Mouse (Mus musculus) liver, embryonic 14.5 days (tissue): ENCODE measurements around the gene Crybb3. TPM values are rescaled to one million over a fixed set of nuclear protein-coding genes. Genes with fewer than 3 reads are reported as not detected.
A peak's percentile ranks its signal among the peaks of the same experiment; 100 is the strongest.

Experiments used
- ATAC-seq: fragments of 200-750 bp; cut with Nextera tagmentation; 2 replicates; pipeline ENCODE4 v1.8.0; 2017; ENCODE audit warnings: moderate number of reproducible peaks, mild to moderate bottlenecking, moderate library complexity; ENCODE audit not compliant: insufficient read depth
- DNase-seq, 3 experiments: peaks; one replicate each; pipeline ENCODE4 v3.0.0-alpha.2; 2012 to 2013; ENCODE audit warnings: low read depth in 3 of 3, low spot score in 3 of 3
- H3K27ac ChIP-seq: fragments of 300-500 bp; sonication (generic); 2 replicates; pipeline ENCODE4 v1.5.1; 2014; ENCODE audit warnings: moderate library complexity, mild to moderate bottlenecking, control low read depth, inconsistent platforms
- H3K27me3 ChIP-seq: fragments of 300-500 bp; sonication (generic); 2 replicates; pipeline ENCODE4 v1.6.1; 2014; ENCODE audit warnings: mild to moderate bottlenecking, low read length, moderate library complexity; ENCODE audit not compliant: control insufficient read depth, insufficient read depth
- H3K36me3 ChIP-seq: fragments of 300-500 bp; sonication (generic); replicated peaks from 2 replicates; pipeline ENCODE4 v1.6.1; 2014; ENCODE audit warnings: low read depth; ENCODE audit not compliant: control insufficient read depth, insufficient read depth
- H3K4me1 ChIP-seq, 2 experiments: fragments of 200-500 bp in 1 of 2; fragments of 300-500 bp in 1 of 2; sonication (generic) in 1 of 2; replicated peaks; 2 replicates each; pipeline ENCODE4 v1.6.1; 2012 to 2014; ENCODE audit warnings: antibody characterized with exemption in 1 of 2, inconsistent platforms in 1 of 2, low read length in 1 of 2; ENCODE audit not compliant: control insufficient read depth in 2 of 2, insufficient read depth in 2 of 2
- H3K4me2 ChIP-seq: fragments of 300-500 bp; sonication (generic); 2 replicates; pipeline ENCODE4 v1.6.1; 2014; ENCODE audit warnings: low read depth, mild to moderate bottlenecking, control low read depth, moderate library complexity
- H3K4me3 ChIP-seq, 2 experiments: fragments of 200-500 bp in 1 of 2; fragments of 300-500 bp in 1 of 2; sonication (generic) in 1 of 2; 2 replicates each; pipeline ENCODE4 v1.5.1; 2012 to 2014; ENCODE audit warnings: low read depth in 2 of 2, low read length in 2 of 2, mild to moderate bottlenecking in 2 of 2, control low read depth in 1 of 2, inconsistent platforms in 1 of 2, moderate library complexity in 1 of 2; ENCODE audit not compliant: insufficient read depth in 1 of 2
- H3K9ac ChIP-seq: fragments of 300-500 bp; sonication (generic); replicated peaks from 2 replicates; pipeline ENCODE4 v1.6.1; 2014; ENCODE audit warnings: mild to moderate bottlenecking, control low read depth, moderate library complexity
- H3K9me3 ChIP-seq: fragments of 300-500 bp; sonication (generic); 2 replicates; pipeline ENCODE4 v1.6.1; 2016; ENCODE audit warnings: low read length, mixed read lengths; ENCODE audit not compliant: control insufficient read depth
- CTCF ChIP-seq: IDR thresholded peaks from 2 replicates; pipeline ENCODE4 v1.5.1; 2016; ENCODE audit warnings: antibody characterized with exemption, low read depth, control low read depth
- EP300 ChIP-seq: IDR thresholded peaks from 2 replicates; pipeline ENCODE4 v1.6.1; 2016; ENCODE audit warnings: antibody characterized with exemption, low read depth
- WGBS: fragments of 180-500 bp; shearing (Covaris S2); extraction: QIAGEN DNeasy Blood & Tissue Kit; methylation state at CpG from one replicate; pipeline ENCODE4 v1.1.7; 2014; ENCODE audit not compliant: insufficient replicate concordance; 5-methylcytosine and 5-hydroxymethylcytosine counted together
- polyA plus RNA-seq, 2 experiments: library from polyadenylated mRNA; depleted of rRNA in 1 of 2; stranded (reverse) in 1 of 2; unstranded in 1 of 2; fragments of >200 nt; fragmentation: Nextera tagmentation in 1 of 2; extraction: Ambion mirVana in 1 of 2; gene quantifications; 2 replicates each; pipeline versions ENCODE4 v1.2.1 to v1.2.3; 2012 to 2014

Gene Crybb3
- polyA plus RNA-seq, 2 experiments: 0.06 TPM; not detected in 1

DNA sequence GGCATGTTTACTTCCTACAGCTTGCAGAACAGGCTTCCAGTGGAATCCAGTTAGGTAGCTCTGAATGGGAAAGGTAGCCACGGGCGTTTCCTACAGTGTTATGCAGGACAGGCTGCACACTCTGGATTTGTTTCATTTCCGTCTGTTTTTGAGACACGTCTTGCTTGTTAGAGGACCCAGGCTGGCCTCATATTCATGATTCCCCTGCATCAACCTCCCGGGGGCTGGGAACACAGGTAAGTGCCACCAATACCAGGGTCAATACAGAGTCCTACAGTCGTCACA is 40.1 kb upstream of the Crybb3 start:
- Histone ChIP-seq H3K27ac (no peak overlapping the region), H3K4me3 (no peak overlapping the region), H3K27me3 (no peaks in the 10 kb centered on the region), H3K4me1 (peaks cover 5 to 42% of the 10 kb centered on the region in 2 experiments), H3K9ac (no peak overlapping the region), H3K36me3 (no peaks in the 10 kb centered on the region), H3K9me3 (no peaks in the 10 kb centered on the region), H3K4me2 (no peak overlapping the region)
- TF ChIP-seq EP300: no peak
- no peak for TF ChIP-seq CTCF
- DNase-seq: no peak
- ATAC-seq: no peak
- 60% methylated on average over 6 of the region's 6 CpGs for WGBS

DNA sequence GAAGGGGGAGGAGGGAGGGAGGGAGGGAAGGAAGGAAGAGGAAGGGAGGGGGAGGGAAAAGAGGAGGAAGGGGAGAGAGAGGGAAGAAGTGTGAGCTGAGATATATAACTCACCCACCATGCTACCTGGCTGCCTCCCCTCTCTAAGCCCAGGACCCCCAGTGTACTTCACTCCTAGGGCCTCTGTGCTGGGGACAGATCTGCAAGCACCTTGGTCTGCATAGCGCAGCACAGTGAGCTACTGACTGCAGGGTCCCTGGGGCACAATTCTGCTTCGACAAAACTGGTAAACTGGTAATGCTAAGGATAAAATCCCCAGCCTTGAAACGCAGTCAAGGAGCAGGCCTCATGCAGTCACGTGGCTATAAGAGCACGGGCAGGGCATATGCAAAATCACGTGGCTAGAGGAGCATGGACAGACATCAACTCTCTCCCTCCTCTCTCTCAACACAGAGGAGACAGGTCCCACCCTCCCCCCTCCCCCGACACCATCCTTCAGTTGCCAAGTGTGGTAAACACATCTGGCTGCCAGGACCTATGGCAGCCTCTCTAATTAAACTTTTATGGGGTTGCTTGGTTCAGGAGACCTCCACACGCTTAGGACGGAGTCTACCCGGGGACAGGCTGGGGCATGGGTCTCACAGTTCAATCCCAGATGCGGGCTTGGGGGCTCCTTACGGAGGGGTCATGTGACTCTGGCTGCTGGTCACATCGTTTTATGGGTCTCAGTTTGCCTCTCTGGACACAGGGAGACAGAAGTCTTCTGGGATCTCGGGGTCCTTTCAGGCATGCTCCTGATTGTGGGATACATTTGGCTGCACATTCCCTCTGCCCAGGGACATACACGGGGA is 39.6 kb upstream of the Crybb3 start:
- Histone ChIP-seq H3K4me1 (peaks cover 5 to 42% of the 10 kb centered on the region in 2 experiments), H3K9me3 (no peaks in the 10 kb centered on the region), H3K4me3 (no peak overlapping the region), H3K27me3 (no peaks in the 10 kb centered on the region), H3K36me3 (no peaks in the 10 kb centered on the region), H3K9ac (no peak overlapping the region), H3K4me2 (no peak overlapping the region), H3K27ac (no peak overlapping the region)
- 36% methylated on average over 15 of the region's 15 CpGs for WGBS
- no peak for ATAC-seq
- TF ChIP-seq CTCF (no peak), EP300 (no peak)
- no peak for DNase-seq

DNA sequence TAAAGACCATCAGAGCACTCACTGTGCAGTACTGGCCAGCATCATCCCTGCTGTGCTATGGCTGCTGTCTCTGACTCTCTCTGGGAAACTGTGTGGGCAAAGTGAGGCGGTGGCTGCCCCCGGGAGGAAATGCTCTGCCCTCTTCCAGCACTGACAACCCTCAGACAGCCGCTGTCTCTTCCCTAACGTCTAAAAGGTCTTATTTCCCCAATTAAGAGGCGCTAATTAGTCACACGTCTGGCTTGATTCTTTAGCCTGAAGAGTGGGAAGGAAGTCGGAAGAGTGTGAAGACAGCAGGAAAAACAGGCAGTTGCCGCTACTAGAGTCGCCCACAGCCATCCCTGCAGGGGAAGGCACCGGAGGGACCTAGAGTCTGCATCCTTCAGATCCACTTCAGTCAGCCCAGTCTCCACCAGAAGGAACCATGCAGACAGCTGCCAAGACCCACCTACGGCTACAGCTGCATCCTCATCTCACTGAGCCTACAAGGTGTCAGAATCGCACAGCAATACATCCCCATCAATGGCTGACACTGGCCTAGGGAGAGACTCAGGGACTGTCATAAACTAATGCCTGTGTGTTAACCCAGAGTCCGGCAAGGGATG is 38.6 kb upstream of the Crybb3 start:
- no peaks in the 10 kb centered on the region for H3K27me3 ChIP-seq
- no peak for ATAC-seq
- peak overlapping the region; percentile 34 to 37 for H3K4me3 ChIP-seq
- DNase-seq: no peak
- H3K4me2 ChIP-seq: peak overlapping the region; percentile 60
- H3K9ac ChIP-seq: peak overlapping the region; percentile 7
- TF ChIP-seq CTCF (no peak), EP300 (no peak)
- no peaks in the 10 kb centered on the region for H3K36me3 ChIP-seq
- no peaks in the 10 kb centered on the region for H3K9me3 ChIP-seq
- no peak overlapping the region for H3K27ac ChIP-seq
- peaks cover 5 to 48% of the 10 kb centered on the region in 2 experiments for H3K4me1 ChIP-seq
- WGBS: 11% methylated on average over 13 of the region's 13 CpGs

DNA sequence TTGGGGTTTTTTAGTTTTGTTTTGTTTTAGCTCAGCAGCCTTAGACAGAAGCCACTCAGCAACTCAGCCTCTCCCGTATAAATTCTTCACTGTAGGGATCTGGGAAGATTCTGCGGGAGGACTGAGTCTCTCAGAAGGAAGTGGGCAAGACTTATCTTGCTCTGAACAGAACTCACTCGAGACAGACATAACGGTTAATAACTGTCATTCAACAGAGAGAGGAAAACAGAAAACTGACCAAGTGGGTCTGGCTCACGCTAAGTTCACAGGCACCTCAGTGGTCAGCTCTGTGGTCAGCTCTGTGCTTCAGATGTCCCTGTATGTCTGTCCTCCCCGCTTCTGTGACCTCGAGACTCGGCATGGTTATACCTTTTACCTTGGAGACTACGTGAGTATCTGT is 37.9 kb upstream of the Crybb3 start:
- peak overlapping the region; percentile 34 to 37 for H3K4me3 ChIP-seq
- H3K9ac ChIP-seq: peak overlapping the region; percentile 19; the same call in 1 of the 2 replicates
- H3K9me3 ChIP-seq: no peaks in the 10 kb centered on the region
- 0 out of 2 replicates have a peak, but pooled peaks have one; percentile 18 for TF ChIP-seq EP300
- no peak for TF ChIP-seq CTCF
- DNase-seq (no peak), ATAC-seq (no peak)
- WGBS: 15% methylated on average over 9 of the region's 9 CpGs
- peak overlapping the region; percentile 35; the same call in 1 of the 2 replicates for H3K27ac ChIP-seq
- H3K4me1 ChIP-seq: peaks cover 12 to 55% of the 10 kb centered on the region in 2 experiments
- no peaks in the 10 kb centered on the region for H3K36me3 ChIP-seq
- no peaks in the 10 kb centered on the region for H3K27me3 ChIP-seq
- H3K4me2 ChIP-seq: peak overlapping the region; percentile 60

DNA sequence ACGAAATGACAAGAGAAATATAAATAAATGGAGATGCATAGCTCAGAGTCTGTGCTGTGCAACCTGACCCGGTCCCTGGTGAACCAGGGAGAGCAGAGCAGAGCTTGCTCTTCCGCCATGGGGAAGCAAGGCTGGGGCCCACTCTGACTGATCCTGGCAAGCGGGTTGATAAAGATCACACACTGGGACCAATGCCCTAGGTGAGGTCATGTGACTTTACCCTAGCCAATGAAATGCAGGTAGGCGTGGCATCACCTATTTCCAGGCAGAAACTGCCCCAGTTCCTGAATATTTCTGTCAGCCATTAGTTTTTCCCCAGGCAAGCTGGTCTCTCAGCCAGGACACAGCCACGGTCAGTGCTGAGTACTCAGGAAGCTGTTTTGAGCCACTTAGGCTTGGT is 37.3 kb upstream of the Crybb3 start:
- Histone ChIP-seq H3K9me3 (no peaks in the 10 kb centered on the region), H3K27me3 (no peaks in the 10 kb centered on the region), H3K4me1 (peaks cover 16 to 59% of the 10 kb centered on the region in 2 experiments), H3K9ac (0 out of 2 replicates have a peak overlapping the region, but pooled peaks have one; percentile 6), H3K4me2 (peak overlapping the region; percentile 60), H3K27ac (peak overlapping the region; percentile 35), H3K36me3 (no peaks in the 10 kb centered on the region), H3K4me3 (peak overlapping the region; percentile 34 to 38)
- TF ChIP-seq EP300 (no peak), CTCF (no peak)
- ATAC-seq (peak; percentile 67), DNase-seq (peak; percentile 55 to 65 (median 60))
- WGBS: 7% methylated on average over 6 of the region's 6 CpGs
